Mouse (Mus musculus) megakaryocyte, embryonic 14.5 days (primary cell): ENCODE results near the gene Shc1. TPM values are rescaled to one million over a fixed set of nuclear protein-coding genes. Genes with fewer than 3 reads are reported as not detected.
A peak's percentile ranks its signal among the peaks of the same experiment; 100 is the strongest.

ENCODE experiments used
- H3K27me3 ChIP-seq: replicated peaks from 2 replicates; pipeline ENCODE3; 2012; ENCODE audit warnings: inconsistent platforms
- H3K36me3 ChIP-seq: replicated peaks from 2 replicates; pipeline ENCODE3; 2012; ENCODE audit warnings: low read length, inconsistent platforms, mixed read lengths
- H3K4me1 ChIP-seq: 2 replicates; pipeline ENCODE4 v1.6.1; 2012; ENCODE audit warnings: inconsistent platforms
- H3K4me3 ChIP-seq: replicated peaks from 2 replicates; pipeline ENCODE3; 2012; ENCODE audit warnings: moderate library complexity, mild to moderate bottlenecking, inconsistent platforms
- H3K9me3 ChIP-seq: 2 replicates; pipeline ENCODE4 v1.6.1; 2012; ENCODE audit warnings: inconsistent platforms
- FLI1 ChIP-seq: IDR thresholded peaks from 2 replicates; pipeline ENCODE4 v1.6.1; 2012; ENCODE audit warnings: low read length, inconsistent platforms, mixed read lengths
- GATA1 ChIP-seq: IDR thresholded peaks from 3 replicates; pipeline ENCODE4 v1.6.1; 2012; ENCODE audit warnings: mixed read lengths, low read length, inconsistent platforms, borderline replicate concordance
- polyA plus RNA-seq: library from polyadenylated mRNA; stranded (reverse); fragments of >175 nt; gene quantifications from 2 replicates; pipeline ENCODE4 v1.2.3, GENCODE M21; 2012; ENCODE audit warnings: low replicate concordance; ENCODE audit not compliant: insufficient read depth

Gene Shc1
- polyA plus RNA-seq, 1 experiment, result 67.6 TPM

- TF ChIP-seq GATA1 (no peak), FLI1 (no peak)
- peaks cover 67% of the 10 kb centered on the region for H3K4me1 ChIP-seq
Observed at GRCm38 (mm10) chr3:89458965-89459807, 40.9 kb downstream of the Shc1 start.

GRCm38 (mm10) chr3:89468268-89468667 lies 50.0 kb downstream of the Shc1 start:
- peaks cover 30% of the 10 kb centered on the region for H3K4me1 ChIP-seq
- no peak for TF ChIP-seq FLI1
- no peak for TF ChIP-seq GATA1
- no peak overlapping the region for H3K4me3 ChIP-seq
- no peaks in the 10 kb centered on the region for H3K9me3 ChIP-seq
- peaks cover 2% of the 10 kb centered on the region for H3K27me3 ChIP-seq
- peaks cover 70% of the 10 kb centered on the region for H3K36me3 ChIP-seq

More at GRCm38 (mm10) chr3:89458965-89459807, 40.9 kb downstream of the Shc1 start:
- Histone ChIP-seq H3K36me3 (peaks cover 35% of the 10 kb centered on the region), H3K9me3 (no peaks in the 10 kb centered on the region), H3K4me3 (peak overlapping the region; percentile 98), H3K27me3 (no peaks in the 10 kb centered on the region)

GRCm38 (mm10) chr3:89472280-89472679 lies 54.0 kb downstream of the Shc1 start:
- H3K4me1 ChIP-seq, result peaks cover 29% of the 10 kb centered on the region
- H3K4me3 ChIP-seq, result no peak overlapping the region
- H3K27me3 ChIP-seq, result peaks cover 2% of the 10 kb centered on the region
- H3K9me3 ChIP-seq, result no peaks in the 10 kb centered on the region
- TF ChIP-seq GATA1, result no peak
- peaks cover 37% of the 10 kb centered on the region for H3K36me3 ChIP-seq

DNA sequence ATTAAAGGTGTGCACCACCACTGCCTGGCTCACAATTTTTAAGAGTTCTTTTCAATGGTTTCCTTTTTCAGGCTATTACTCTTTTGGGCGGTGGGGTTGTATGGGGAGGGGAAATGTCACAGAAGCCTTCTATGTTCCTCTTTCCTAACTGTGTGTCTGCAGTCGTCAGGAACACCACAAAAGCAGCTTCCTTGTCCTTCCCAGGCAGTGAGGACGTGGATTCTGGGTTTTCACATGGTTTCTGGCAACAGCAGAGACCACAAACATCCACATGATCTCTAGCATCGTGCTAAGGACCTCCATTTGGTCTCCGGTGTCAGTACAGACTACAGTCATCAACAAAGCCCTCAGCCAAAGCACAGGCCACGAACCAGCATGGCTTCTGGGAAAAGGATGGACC lies 55.6 kb downstream of the Shc1 start:
- peaks cover 21% of the 10 kb centered on the region for H3K36me3 ChIP-seq
- H3K9me3 ChIP-seq, result no peaks in the 10 kb centered on the region
- peaks cover 22% of the 10 kb centered on the region for H3K4me1 ChIP-seq
- H3K27me3 ChIP-seq, result peaks cover 6% of the 10 kb centered on the region
- H3K4me3 ChIP-seq, result no peak overlapping the region
- TF ChIP-seq FLI1, result no peak
- no peak for TF ChIP-seq GATA1

DNA sequence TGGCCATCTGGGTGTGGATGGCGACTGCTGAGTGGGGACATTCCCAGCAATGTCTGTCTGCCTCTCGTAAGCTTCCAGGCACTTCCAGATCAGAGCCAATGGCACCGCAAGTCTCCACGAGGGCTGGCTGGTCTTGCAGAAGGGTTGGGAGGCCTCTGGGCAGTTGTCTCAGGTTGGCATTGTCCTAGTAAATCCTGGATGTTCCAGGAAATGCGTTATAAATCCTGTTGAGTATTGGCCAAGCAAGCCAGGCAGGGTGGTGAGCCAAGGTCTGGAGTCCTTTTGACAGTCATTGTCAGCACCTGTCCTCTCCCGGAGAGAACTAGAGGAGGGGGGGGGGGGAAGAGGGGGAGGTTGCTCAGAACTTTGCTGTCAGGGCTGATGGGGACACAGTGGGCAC lies 60.8 kb downstream of the Shc1 start:
- Histone ChIP-seq H3K4me1 (peaks cover 21% of the 10 kb centered on the region), H3K36me3 (no peaks in the 10 kb centered on the region), H3K9me3 (no peaks in the 10 kb centered on the region), H3K4me3 (no peak overlapping the region), H3K27me3 (peaks cover 14% of the 10 kb centered on the region)
- TF ChIP-seq FLI1 (no peak), GATA1 (no peak)

Other genes starting within 250 kb of the Shc1 start
- gene Scamp3, start 241.0 kb upstream of the Shc1 start, polyA plus RNA-seq, result 180 and 256 TPM in 2 replicates
- 23.3 and 39.8 TPM in 2 replicates for gene Fam189b, start 235.3 kb upstream of the Shc1 start, polyA plus RNA-seq
- 8.5 and 10.8 TPM in 2 replicates for gene Gba, start 215.5 kb upstream of the Shc1 start, polyA plus RNA-seq
- gene Thbs3, start 203.3 kb upstream of the Shc1 start, polyA plus RNA-seq, result 0.07 TPM in 1 of 2 replicates, not detected in the other
- gene Mtx1, start 191.4 kb upstream of the Shc1 start, polyA plus RNA-seq, result 299 and 549 TPM in 2 replicates
- 0.29 and 1.2 TPM in 2 replicates for gene Muc1, start 189.4 kb upstream of the Shc1 start, polyA plus RNA-seq
- 81.0 and 225 TPM in 2 replicates for gene Krtcap2, start 172.5 kb upstream of the Shc1 start, polyA plus RNA-seq
- gene Trim46, start 172.1 kb upstream of the Shc1 start, polyA plus RNA-seq, result 1.8 and 2.1 TPM in 2 replicates
- gene Dpm3, start 159.1 kb upstream of the Shc1 start, polyA plus RNA-seq, result 435 and 701 TPM in 2 replicates
- 7.0 and 25.0 TPM in 2 replicates for gene Slc50a1, start 147.9 kb upstream of the Shc1 start, polyA plus RNA-seq
- 0.16 TPM in 1 of 2 replicates, not detected in the other for gene Efna1, start 137.3 kb upstream of the Shc1 start, polyA plus RNA-seq
- not detected in 2 replicates for gene Efna3, start 95.5 kb upstream of the Shc1 start, polyA plus RNA-seq
- gene Efna4, start 80.4 kb upstream of the Shc1 start, polyA plus RNA-seq, result 0.29 TPM in 1 of 2 replicates, not detected in the other
- gene Adam15, start 68.4 kb upstream of the Shc1 start, polyA plus RNA-seq, result 36.8 and 135 TPM in 2 replicates
- gene Dcst2, start 56.5 kb upstream of the Shc1 start, polyA plus RNA-seq, result not detected in 2 replicates
- not detected in 2 replicates for gene Dcst1, start 53.2 kb upstream of the Shc1 start, polyA plus RNA-seq
- gene Zbtb7b, start 23.7 kb upstream of the Shc1 start, polyA plus RNA-seq, result 76.2 and 120 TPM in 2 replicates
- gene Lenep, start 15.7 kb upstream of the Shc1 start, polyA plus RNA-seq, result 0.31 and 0.95 TPM in 2 replicates
- 23.1 and 23.4 TPM in 2 replicates for gene Flad1, start 6.6 kb upstream of the Shc1 start, polyA plus RNA-seq
- gene Cks1b, start 60 bp upstream of the Shc1 start, polyA plus RNA-seq, result 16.4 and 53.9 TPM in 2 replicates
- gene Pygo2, start 11.8 kb downstream of the Shc1 start, polyA plus RNA-seq, result 35.3 and 137 TPM in 2 replicates
- 23.0 and 29.3 TPM in 2 replicates for gene Pbxip1, start 18.3 kb downstream of the Shc1 start, polyA plus RNA-seq
- 10.7 and 35.6 TPM in 2 replicates for gene Pmvk, start 36.1 kb downstream of the Shc1 start, polyA plus RNA-seq
- not detected in 2 replicates for gene Kcnn3, start 101.7 kb downstream of the Shc1 start, polyA plus RNA-seq